Mouse (Mus musculus): ENCODE data around the gene Pilrb2. TPM values are rescaled to one million over a fixed set of nuclear protein-coding genes. Genes with fewer than 3 reads are reported as not detected.

Gene Pilrb2
- total and polyA plus RNA-seq, 3 experiments, result 25.9 to 71.7 TPM; not detected in 1

GRCm38 (mm10) chr5:137914508-137914907, 42.9 kb upstream of the Pilrb2 start:
- H3K4me3 ChIP-seq (ENCODE audit: control insufficient read depth in 1 of 2, insufficient read depth in 1 of 2, low read depth in 2 of 2, low read length in 2 of 2), result no peak overlapping the region
- H3K36me3 ChIP-seq (ENCODE audit: control insufficient read depth in 1 of 2, insufficient read depth in 2 of 2, low read length in 2 of 2), result no peaks in the 10 kb centered on the region
- DNase-seq (ENCODE audit: low read depth, low spot score), result peak; percentile 49
- no peak overlapping the region for H3K27ac ChIP-seq (ENCODE audit: control insufficient read depth, low read depth, low read length)
- H3K79me2 ChIP-seq (ENCODE audit: control insufficient read depth, insufficient read depth, low read length, poor library complexity), result no peaks in the 10 kb centered on the region
- peaks cover 2 to 7% of the 10 kb centered on the region in 2 experiments; a peak in 3 of 4 replicates for H3K27me3 ChIP-seq (ENCODE audit: control insufficient read depth in 1 of 2, insufficient read depth in 2 of 2, low read length in 2 of 2)
- no peaks in the 10 kb centered on the region for H3K4me1 ChIP-seq (ENCODE audit: control insufficient read depth in 1 of 2, insufficient read depth in 2 of 2, low read length in 2 of 2)
- H3K9me3 ChIP-seq (replicated peaks; ENCODE audit: insufficient read depth, low read length), result no peaks in the 10 kb centered on the region
- peak; percentile 82 for TF ChIP-seq SMC3 (IDR thresholded peaks at IDR 0.05; ENCODE audit: low read depth, low read length)
- TF ChIP-seq ZC3H11A (IDR thresholded peaks at IDR 0.05; ENCODE audit: low read depth, low read length), result peak; percentile 55
- peak; percentile 66 for TF ChIP-seq RAD21 (IDR thresholded peaks at IDR 0.05; ENCODE audit: low read depth, low read length)
- TF ChIP-seq CTCF (IDR thresholded peaks at IDR 0.05 in 2 of 3, conservative IDR thresholded peaks at IDR 0.05 in 1 of 3; ENCODE audit: control insufficient read depth in 1 of 3, insufficient read depth in 1 of 3, low read depth in 2 of 3, low read length in 3 of 3, poor library complexity in 1 of 3, severe bottlenecking in 1 of 3), result peak in 1 of 3 experiments; percentile 63; a peak in 2 of 6 replicates
- TF ChIP-seq SIN3A (IDR thresholded peaks at IDR 0.05; ENCODE audit: low read length), result no peak
- no peak overlapping the region for H3K9ac ChIP-seq (ENCODE audit: control insufficient read depth, low read depth, low read length, poor library complexity, severe bottlenecking)

DNA sequence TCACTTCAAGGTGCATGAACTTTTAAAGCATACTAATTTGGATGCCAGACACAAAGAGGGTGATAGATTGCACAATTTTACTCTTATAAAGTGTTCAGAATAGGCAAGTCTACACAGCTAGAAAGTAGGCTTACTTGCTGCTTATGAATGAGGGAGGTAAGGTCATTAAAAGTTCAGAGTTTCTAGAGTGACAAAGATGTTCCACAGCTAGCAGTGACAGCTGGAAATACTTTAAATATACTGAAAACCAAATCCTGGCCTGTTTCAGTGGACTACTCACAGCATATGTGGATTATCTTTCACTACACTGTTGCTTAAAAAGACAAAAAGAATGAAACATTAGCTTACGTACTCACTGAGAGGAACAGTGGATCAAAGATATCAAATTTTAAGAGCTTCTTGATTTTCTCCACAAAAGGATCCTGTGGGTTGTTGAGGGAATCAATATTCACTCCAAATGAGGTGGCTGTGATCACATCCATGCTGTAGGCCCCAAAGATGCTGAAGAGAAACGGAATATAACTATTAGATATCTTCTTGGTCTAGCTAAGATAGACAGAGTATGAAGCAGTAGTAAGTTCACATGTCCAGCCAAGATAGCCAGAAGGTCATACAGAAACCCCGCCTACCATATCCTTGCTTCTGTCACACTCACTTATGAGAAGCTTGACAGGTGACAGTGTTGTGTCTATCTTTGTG, 38.1 kb upstream of the Pilrb2 start:
- Histone ChIP-seq H3K27ac (ENCODE audit: control insufficient read depth, low read depth, low read length) (no peak overlapping the region), H3K79me2 (ENCODE audit: control insufficient read depth, insufficient read depth, low read length, poor library complexity) (no peaks in the 10 kb centered on the region), H3K27me3 (ENCODE audit: control insufficient read depth in 1 of 2, insufficient read depth in 2 of 2, low read length in 2 of 2) (peaks cover 0 to 2% of the 10 kb centered on the region in 2 experiments; a peak in 1 of 4 replicates), H3K4me3 (ENCODE audit: control insufficient read depth in 1 of 2, insufficient read depth in 1 of 2, low read depth in 2 of 2, low read length in 2 of 2) (no peak overlapping the region), H3K9ac (ENCODE audit: control insufficient read depth, low read depth, low read length, poor library complexity, severe bottlenecking) (no peak overlapping the region), H3K9me3 (replicated peaks; ENCODE audit: insufficient read depth, low read length) (no peaks in the 10 kb centered on the region), H3K36me3 (ENCODE audit: control insufficient read depth in 1 of 2, insufficient read depth in 2 of 2, low read length in 2 of 2) (no peaks in the 10 kb centered on the region), H3K4me1 (ENCODE audit: control insufficient read depth in 1 of 2, insufficient read depth in 2 of 2, low read length in 2 of 2) (no peaks in the 10 kb centered on the region)
- no peak for DNase-seq (ENCODE audit: low read depth, low spot score)
- TF ChIP-seq HCFC1 (IDR thresholded peaks at IDR 0.05; ENCODE audit: low read depth, low read length) (no peak), BHLHE40 (IDR thresholded peaks at IDR 0.05; ENCODE audit: borderline replicate concordance, low read depth, low read length) (no peak), ZC3H11A (IDR thresholded peaks at IDR 0.05; ENCODE audit: low read depth, low read length) (no peak), ZMIZ1 (IDR thresholded peaks at IDR 0.05; ENCODE audit: low read depth, low read length) (no peak)

- Histone ChIP-seq H3K27ac (ENCODE audit: control insufficient read depth, low read depth, low read length) (no peak overlapping the region), H3K4me1 (ENCODE audit: control insufficient read depth in 1 of 2, insufficient read depth in 2 of 2, low read length in 2 of 2) (no peaks in the 10 kb centered on the region), H3K27me3 (ENCODE audit: control insufficient read depth in 1 of 2, insufficient read depth in 2 of 2, low read length in 2 of 2) (peaks cover 3% of the 10 kb centered on the region in 2 experiments; a peak in 1 of 4 replicates), H3K4me3 (ENCODE audit: control insufficient read depth in 1 of 2, insufficient read depth in 1 of 2, low read depth in 2 of 2, low read length in 2 of 2) (no peak overlapping the region), H3K9me3 (replicated peaks; ENCODE audit: insufficient read depth, low read length) (no peaks in the 10 kb centered on the region), H3K36me3 (ENCODE audit: control insufficient read depth in 1 of 2, insufficient read depth in 2 of 2, low read length in 2 of 2) (no peaks in the 10 kb centered on the region), H3K9ac (ENCODE audit: control insufficient read depth, low read depth, low read length, poor library complexity, severe bottlenecking) (no peak overlapping the region), H3K79me2 (ENCODE audit: control insufficient read depth, insufficient read depth, low read length, poor library complexity) (no peaks in the 10 kb centered on the region)
- TF ChIP-seq ZMIZ1 (IDR thresholded peaks at IDR 0.05; ENCODE audit: low read depth, low read length), result no peak
- no peak for TF ChIP-seq RCOR1 (IDR thresholded peaks at IDR 0.05; ENCODE audit: low read depth, low read length)
- no peak for TF ChIP-seq ETS1 (IDR thresholded peaks at IDR 0.05; ENCODE audit: low read depth, low read length)
- TF ChIP-seq GATA1 (IDR thresholded peaks at IDR 0.05; ENCODE audit: low read depth, low read length), result no peak
- TF ChIP-seq NELFE (IDR thresholded peaks at IDR 0.05; ENCODE audit: low read depth, low read length), result no peak
- TF ChIP-seq TBP (IDR thresholded peaks at IDR 0.05; ENCODE audit: low read depth, low read length), result no peak
- TF ChIP-seq MEF2A (IDR thresholded peaks at IDR 0.05; ENCODE audit: extremely low read depth, insufficient replicate concordance, low read depth, low read length, poor library complexity, severe bottlenecking), result no peak
- no peak for TF ChIP-seq UBTF (IDR thresholded peaks at IDR 0.05; ENCODE audit: borderline replicate concordance, insufficient read depth, low read depth, low read length)
- TF ChIP-seq CHD1 (IDR thresholded peaks at IDR 0.05; ENCODE audit: low read depth, low read length), result no peak
- no peak for DNase-seq (ENCODE audit: low read depth, low spot score)
Observed at GRCm38 (mm10) chr5:137897812-137898211, 26.2 kb upstream of the Pilrb2 start.
